Mouse (Mus musculus) megakaryocyte, embryonic 14.5 days (primary cell): ENCODE measurements at regions not wholly inside any gene's neighbourhood (a gene's known extent, or its start where the extent isn't known, plus 50 kb on each side); places are given as distances from the start of the nearest gene placed in this dataset.

Experiments
- FLI1 ChIP-seq: IDR thresholded peaks from 2 replicates; pipeline ENCODE4 v1.6.1; 2012; ENCODE audit warnings: low read length, inconsistent platforms, mixed read lengths
- GATA1 ChIP-seq: IDR thresholded peaks from 3 replicates; pipeline ENCODE4 v1.6.1; 2012; ENCODE audit warnings: mixed read lengths, low read length, inconsistent platforms, borderline replicate concordance

DNA sequence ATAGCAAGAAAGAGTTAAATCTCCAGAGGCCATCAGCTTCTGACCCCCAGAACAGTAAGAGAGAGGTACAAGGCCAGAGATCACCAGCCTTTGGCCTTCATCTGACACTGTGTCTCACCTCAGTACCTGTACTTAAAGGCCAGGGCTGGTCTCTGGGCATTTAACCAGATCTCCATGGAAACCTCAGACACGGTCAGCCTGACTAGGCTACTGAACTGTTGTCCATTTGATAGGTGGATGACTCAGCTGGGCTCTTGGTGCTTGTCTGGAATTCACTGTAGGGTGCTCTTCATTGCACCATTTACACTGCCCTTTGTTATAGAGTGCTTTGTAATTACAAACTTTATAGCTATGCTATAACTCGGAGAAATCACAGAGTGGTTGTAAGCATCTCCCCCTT is 335.1 kb upstream of the Camk1g start:
- TF ChIP-seq GATA1 (no peak), FLI1 (no peak)
